Mouse (Mus musculus) T-helper 17 cell (primary cell): Measurements from ENCODE around the gene Card9.

Experiments used
- in situ Hi-C, 2 experiments: fragments of 300-600 bp; cut with MboI, MseI; formaldehyde crosslinking; loops; 1 replicate in 1 of 2; 2 replicates in 1 of 2; pipeline ENCODE4 v1.15.1; 2025; ENCODE audit warnings: high pct_unique_total_duplicates in 2 of 2

Gene Card9

GRCm38 (mm10) chr2:26327852-26328251 lies 32.9 kb downstream of the Card9 start:
- in situ Hi-C loops, result no loop called here

DNA sequence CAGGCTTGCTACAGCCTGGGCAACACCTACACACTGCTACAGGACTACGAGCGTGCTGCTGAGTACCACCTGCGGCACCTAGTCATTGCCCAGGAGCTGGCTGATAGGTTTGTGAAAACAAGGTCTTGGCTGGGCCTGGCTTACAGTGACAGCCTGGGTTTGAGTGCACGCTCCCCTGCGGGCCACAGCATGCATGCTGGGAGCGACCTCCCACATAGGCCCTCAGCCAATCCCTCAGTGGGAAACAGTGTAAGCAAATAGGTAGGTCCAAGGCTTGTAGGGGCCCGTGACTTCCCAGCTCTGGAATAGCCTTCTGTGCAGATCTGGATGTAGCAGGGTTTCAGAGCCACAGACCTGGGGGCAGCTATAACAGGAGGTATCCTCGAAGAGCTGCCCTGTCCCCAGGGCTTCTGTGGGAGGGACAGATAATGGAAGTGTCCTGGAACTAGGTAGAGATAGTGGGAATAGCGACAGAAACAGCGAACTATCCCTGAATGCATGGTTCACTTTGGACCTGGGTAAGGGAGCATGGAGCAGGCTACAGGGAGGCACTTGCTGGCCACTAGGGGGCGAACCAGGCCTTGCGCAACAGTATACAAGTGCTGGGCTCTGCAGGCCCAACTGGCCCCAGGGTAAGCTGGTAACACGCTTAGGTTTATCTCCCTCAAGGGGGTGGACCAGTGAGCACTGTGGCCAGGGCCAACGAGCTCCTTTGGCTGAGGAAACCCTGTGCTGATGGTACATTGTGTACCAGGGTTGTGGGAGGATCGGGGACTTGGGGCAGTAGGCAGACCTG lies 35.1 kb downstream of the Card9 start:
- in situ Hi-C loops, result no loop called here

GRCm38 (mm10) chr2:26324917-26325316 lies 35.8 kb downstream of the Card9 start:
- in situ Hi-C loops, result no loop called here

DNA sequence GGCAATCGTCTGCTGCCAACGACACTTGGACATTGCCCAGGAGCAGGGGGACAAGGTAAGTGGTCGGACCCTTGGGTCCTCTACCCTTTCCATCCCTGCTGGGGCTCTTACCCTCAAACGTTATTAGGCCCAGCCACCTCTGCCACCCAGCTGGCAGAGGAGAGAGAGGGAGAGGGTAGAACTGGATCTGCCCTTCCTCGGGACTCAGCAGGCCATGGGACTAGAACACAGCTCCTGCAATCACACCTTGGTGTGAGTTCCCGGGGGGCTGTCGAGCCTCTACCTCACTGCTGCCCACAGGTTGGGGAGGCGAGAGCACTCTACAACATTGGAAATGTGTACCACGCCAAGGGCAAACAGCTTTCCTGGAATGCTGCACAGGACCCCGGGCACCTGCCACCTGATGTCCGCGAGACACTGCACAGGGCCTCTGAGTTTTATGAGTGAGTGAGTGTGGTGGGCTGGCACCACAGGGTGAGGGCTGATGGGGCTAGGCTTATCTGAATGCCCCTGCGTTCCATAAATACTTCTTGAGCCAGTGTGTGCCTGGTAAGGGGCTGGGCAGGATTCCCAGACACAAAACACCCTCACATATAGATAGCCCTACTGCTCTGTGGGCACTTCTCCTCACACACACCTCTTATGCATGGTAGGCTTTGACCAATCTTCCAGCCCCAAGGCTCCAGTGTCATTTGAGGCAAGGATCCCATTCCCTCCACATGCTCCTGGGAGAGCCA lies 37.0 kb downstream of the Card9 start:
- in situ Hi-C loops, result no loop called here

GRCm38 (mm10) chr2:26320245-26321185 lies 40.2 kb downstream of the Card9 start:
- in situ Hi-C loops, result no loop called here

GRCm38 (mm10) chr2:26319519-26320244 lies 41.0 kb downstream of the Card9 start:
- in situ Hi-C loops, result no loop called here

- in situ Hi-C loops, result no loop called here
These were observed 41.6 kb downstream of the Card9 start for GRCm38 (mm10) chr2:26319109-26319508.

DNA sequence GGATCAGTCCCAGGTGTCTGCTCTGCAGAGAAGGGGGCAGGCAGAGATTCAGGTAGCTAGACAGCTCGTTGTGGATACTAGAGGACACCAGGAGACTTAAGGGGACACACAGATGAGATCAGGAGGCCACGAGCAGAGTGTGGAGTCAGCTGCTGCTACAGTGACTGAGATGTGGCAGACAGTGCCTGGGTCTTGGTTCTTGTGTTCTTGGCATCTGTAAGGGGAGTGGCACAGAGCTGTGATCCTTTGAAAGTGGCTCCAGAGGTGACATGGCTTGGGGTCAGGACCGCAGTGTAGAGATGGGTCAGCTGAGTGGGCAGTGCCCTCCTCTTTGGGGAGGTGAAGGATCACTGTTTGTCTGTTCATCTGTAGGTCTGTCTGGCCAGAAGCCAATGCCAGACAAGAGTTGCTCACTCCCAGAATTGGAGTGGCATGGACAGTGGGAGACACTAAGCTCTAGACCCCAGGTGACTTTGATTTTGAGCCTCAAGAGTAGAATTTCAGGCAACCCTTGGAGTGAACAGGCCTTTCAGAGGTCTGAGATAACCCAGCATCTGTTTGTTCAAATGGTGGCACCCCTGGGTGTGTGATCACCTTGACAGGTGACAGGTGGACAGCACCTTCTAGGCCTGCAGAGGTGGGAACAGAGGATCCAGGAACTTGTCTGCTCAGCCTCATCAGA lies 42.6 kb downstream of the Card9 start:
- in situ Hi-C loops, result no loop called here

- in situ Hi-C loops, result no loop called here
These were observed 43.3 kb downstream of the Card9 start for GRCm38 (mm10) chr2:26317371-26317770.

GRCm38 (mm10) chr2:26316576-26317246 lies 44.0 kb downstream of the Card9 start:
- in situ Hi-C loops, result no loop called here

DNA sequence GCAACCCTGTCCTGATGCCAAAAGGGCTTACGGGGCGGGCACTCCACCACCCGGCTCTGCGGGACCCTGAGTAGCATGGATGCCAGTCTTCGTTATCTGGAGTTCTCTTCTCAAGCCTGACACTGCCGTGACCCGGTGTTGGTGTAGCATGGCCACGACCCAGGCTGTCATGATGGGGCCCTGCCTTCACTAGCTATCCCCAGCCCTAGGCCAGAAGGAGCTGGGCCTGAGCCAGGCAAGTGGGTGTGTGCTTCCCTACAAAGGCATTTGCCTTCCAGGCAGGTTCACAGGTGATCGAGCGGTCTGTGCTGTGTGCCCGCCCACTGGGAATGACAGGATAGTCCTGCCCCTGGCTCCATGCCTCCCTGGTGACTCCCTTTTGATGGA lies 44.8 kb downstream of the Card9 start:
- in situ Hi-C loops, result no loop called here

DNA sequence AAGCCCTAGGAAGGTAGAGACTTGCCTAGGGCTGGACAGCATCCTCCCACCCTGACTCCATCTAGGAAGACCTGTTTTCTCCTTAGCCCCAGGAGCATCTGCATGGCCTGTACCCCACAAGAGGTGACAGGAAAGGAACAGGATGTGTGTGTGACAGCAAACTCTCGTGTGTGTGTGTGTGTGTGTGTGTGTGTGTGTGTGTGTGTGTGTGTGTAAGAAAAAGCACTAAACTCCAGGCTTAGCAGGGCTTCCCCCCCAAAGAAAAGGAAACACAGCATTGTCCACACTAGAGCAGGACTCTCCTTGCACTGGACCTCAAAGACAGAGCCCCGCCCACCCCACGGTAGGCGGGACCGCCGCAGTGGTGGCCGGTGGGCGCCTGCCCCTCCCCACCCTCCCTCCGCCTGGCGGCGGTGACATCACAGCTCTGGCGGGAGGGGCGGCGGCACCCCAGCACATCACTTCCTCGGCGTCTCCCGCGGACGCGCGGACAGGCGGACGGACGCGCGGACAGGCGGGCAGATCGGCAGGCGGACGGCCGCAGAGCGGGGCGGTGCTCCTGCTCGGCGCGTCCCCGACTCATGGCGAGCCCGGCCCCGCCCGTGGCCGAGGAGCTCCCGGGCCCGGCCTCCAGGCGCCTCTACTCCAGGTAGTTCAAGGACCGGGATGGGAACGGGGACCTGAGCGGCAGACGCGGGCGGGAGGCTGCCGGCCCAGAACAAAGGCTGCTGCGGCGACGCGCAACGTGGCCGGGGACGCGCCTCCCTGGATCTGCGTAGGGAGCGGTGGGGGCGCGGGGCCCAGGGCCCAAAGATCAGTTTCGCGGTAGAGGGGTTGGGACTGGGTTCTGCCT lies 45.4 kb downstream of the Card9 start, which contains the start of gene Gpsm1:
Gene Gpsm1 (plus strand): TSS at position 444 of the 853 bp plus-strand sequence.
- in situ Hi-C loops, result no loop called here

- in situ Hi-C loops, result no loop called here
These were observed 46.2 kb downstream of the Card9 start for GRCm38 (mm10) chr2:26314281-26315071.

- in situ Hi-C loops, result no loop called here
These were observed 47.3 kb downstream of the Card9 start for GRCm38 (mm10) chr2:26313394-26313793.

GRCm38 (mm10) chr2:26312812-26313211 lies 47.9 kb downstream of the Card9 start:
- in situ Hi-C loops, result no loop called here

DNA sequence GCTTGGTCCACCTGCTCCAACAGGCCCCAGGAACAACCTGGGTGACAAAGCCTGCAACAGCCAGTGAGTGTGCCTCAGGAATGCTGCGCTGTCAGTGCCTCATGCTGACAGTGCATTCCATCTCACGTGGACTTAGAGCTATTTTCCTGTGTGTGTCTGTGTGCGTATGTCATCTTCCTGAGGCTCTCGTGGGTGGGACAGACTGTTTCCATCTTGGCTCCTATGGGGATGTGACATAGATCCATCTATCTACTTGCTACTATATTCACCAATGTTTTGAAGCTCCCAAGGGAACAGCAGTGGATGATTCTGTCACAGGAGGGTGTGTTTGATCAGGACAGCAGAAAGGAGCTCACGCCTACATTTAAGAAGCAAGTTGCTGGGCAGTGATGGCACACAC lies 48.8 kb downstream of the Card9 start:
- in situ Hi-C loops, result no loop called here

DNA sequence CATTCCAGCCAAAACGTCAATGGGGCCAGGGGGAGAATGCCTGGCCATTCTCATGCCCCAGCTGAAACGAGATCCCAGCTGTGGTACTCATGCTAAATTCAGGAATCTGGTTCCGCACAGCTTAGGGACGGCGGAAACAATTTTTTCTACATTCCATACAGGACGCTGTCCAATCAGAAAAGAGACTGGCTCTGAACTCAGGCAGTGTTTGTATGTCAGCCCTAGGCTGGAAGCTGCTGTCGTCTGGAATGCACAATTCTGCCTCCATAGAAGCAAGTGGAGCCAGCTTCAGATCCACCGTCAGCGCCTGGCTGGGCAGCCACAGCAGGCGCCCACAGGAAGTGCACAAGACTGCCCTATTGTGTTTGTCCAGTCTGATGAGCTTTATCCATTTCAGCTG lies 51.0 kb downstream of the Card9 start:
- in situ Hi-C loops, result no loop called here

DNA sequence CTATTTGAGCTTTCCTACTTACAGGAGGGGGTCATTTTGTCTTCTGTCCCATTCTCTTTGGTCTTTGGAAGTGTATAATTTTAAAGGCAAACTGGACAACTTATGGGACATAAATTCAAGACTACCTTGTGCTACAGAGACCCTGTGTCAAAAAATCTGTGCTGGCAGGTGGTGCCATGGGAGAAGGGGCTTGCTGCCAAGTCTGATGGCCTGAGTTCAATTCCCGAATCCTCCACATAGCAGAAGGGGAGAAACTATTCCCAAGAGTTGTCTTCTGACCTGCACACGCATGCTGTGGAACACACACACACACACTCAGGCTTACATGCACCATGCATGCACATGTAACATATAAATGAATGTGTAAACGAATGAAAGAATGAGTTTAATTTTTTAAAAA lies 54.0 kb downstream of the Card9 start:
- in situ Hi-C loops, result no loop called here
